Mouse (Mus musculus): Measurements from ENCODE around the gene Tmem235.

GRCm38 (mm10) chr11:117891581-117892175 lies 31.1 kb downstream of the Tmem235 start:
- TF ChIP-seq CEBPB (IDR thresholded peaks at IDR 0.05; ENCODE audit: low read depth) (no peak), MAX (IDR thresholded peaks at IDR 0.05) (no peak), CTCF (IDR thresholded peaks at IDR 0.05; ENCODE audit: control insufficient read depth, insufficient read depth, insufficient read length) (no peak)
